Mouse (Mus musculus): ENCODE results near the gene Cebpg. TPM values are rescaled to one million over a fixed set of nuclear protein-coding genes. Genes with fewer than 3 reads are reported as not detected.

Cebpg gene
- 36.6 and 43.0 TPM in 2 replicates for polyA plus RNA-seq (2015; fragmentation: Nextera tagmentation; extraction: Ambion mirVana)

DNA sequence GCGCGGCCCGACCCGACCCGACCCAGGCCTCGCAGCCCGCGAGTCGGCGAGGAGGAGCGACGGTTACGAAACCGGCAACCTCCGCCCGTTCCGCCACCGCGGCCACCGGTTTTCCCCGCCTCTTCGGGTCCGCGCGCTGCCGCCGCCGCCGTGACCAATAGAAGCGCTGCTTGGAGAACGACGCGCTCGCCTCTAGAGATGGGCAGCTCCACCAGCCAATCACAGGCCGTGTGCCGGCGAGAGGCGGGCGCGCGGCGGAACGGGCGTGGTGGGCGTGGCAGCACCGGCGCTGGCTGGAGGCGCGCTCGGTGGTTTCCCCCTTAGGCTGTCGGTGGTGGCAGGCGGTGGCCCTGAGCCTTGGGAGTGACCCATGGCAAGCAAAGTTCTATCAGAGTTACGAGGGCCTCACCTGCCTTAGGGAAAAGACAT lies at the start of gene Cebpg:
Cebpg (minus strand) TSS at position 138 of the 429 bp plus-strand sequence.
- H3K4me3 ChIP-seq, result peak within 1 kb of the TSS; percentile 93
- no peaks in the 10 kb centered on the region for H3K36me3 ChIP-seq
- H3K27ac ChIP-seq, result peak within 1 kb of the TSS; percentile 87
- H3K4me2 ChIP-seq, result peak within 1 kb of the TSS; percentile 69
- peaks cover 19% of the 10 kb centered on the region for H3K4me1 ChIP-seq
- 0% methylated on average over 50 of the region's 53 CpGs for WGBS
- no peaks in the 10 kb centered on the region for H3K9me3 ChIP-seq
- H3K9ac ChIP-seq, result peak within 1 kb of the TSS; percentile 84
- no peaks in the 10 kb centered on the region for H3K27me3 ChIP-seq
- peak; percentile 98 for ATAC-seq (ENCODE audit: insufficient number of reproducible peaks, low FRiP score, low TSS enrichment, low read depth)

GRCm38 (mm10) chr7:35099528-35099927 lies 43.2 kb upstream of the Cebpg start:
- Histone ChIP-seq H3K4me2 (no peak overlapping the region), H3K27me3 (no peaks in the 10 kb centered on the region), H3K36me3 (no peaks in the 10 kb centered on the region), H3K4me3 (no peak overlapping the region), H3K4me1 (no peaks in the 10 kb centered on the region), H3K9ac (no peak overlapping the region), H3K27ac (no peak overlapping the region), H3K9me3 (no peaks in the 10 kb centered on the region)
- 89% methylated on average over 4 of the region's 4 CpGs for WGBS
- no peak for ATAC-seq (ENCODE audit: insufficient number of reproducible peaks, low FRiP score, low TSS enrichment, low read depth)

DNA sequence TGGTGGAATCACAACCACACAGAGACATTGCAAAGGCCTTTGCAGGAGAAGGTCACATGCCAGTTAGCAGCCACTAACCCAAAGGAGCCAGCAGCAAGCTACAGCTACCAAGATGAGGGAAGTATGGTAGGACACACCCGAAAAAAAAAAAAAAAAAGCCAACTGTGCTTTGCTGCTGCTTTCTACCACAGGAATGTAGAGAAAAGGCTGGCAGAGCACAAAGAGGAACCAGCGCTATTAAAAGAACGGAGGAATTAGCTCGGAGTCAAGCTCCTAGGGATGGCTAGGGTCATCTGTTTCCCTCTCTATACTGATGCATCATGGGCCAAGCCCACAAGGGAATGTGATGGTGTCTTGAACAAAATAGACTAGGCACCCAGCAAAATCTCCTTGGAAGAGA lies 42.4 kb upstream of the Cebpg start:
- H3K9ac ChIP-seq, result no peak overlapping the region
- no peak for ATAC-seq (ENCODE audit: insufficient number of reproducible peaks, low FRiP score, low TSS enrichment, low read depth)
- no peak overlapping the region for H3K4me3 ChIP-seq
- WGBS, result 65% methylated on average over 4 of the region's 4 CpGs
- H3K4me1 ChIP-seq, result no peaks in the 10 kb centered on the region
- no peak overlapping the region for H3K27ac ChIP-seq
- H3K4me2 ChIP-seq, result no peak overlapping the region
- H3K36me3 ChIP-seq, result no peaks in the 10 kb centered on the region
- no peaks in the 10 kb centered on the region for H3K27me3 ChIP-seq
- no peaks in the 10 kb centered on the region for H3K9me3 ChIP-seq

GRCm38 (mm10) chr7:35094975-35095678 lies 38.8 kb upstream of the Cebpg start:
- no peak overlapping the region for H3K4me2 ChIP-seq
- no peaks in the 10 kb centered on the region for H3K9me3 ChIP-seq
- H3K9ac ChIP-seq, result no peak overlapping the region
- no peaks in the 10 kb centered on the region for H3K4me1 ChIP-seq
- no peak overlapping the region for H3K27ac ChIP-seq
- ATAC-seq (ENCODE audit: insufficient number of reproducible peaks, low FRiP score, low TSS enrichment, low read depth), result no peak
- H3K27me3 ChIP-seq, result no peaks in the 10 kb centered on the region
- no peak overlapping the region for H3K4me3 ChIP-seq
- 69% methylated on average over 9 of the region's 9 CpGs for WGBS
- H3K36me3 ChIP-seq, result no peaks in the 10 kb centered on the region

- H3K27me3 ChIP-seq, result no peaks in the 10 kb centered on the region
- H3K9me3 ChIP-seq, result no peaks in the 10 kb centered on the region
- peaks cover 9% of the 10 kb centered on the region for H3K4me1 ChIP-seq
- H3K4me3 ChIP-seq, result no peak overlapping the region
- ATAC-seq (ENCODE audit: insufficient number of reproducible peaks, low FRiP score, low TSS enrichment, low read depth), result no peak
- H3K4me2 ChIP-seq, result no peak overlapping the region
- no peak overlapping the region for H3K27ac ChIP-seq
- WGBS, result 83% methylated on average over 5 of the region's 5 CpGs
- no peak overlapping the region for H3K9ac ChIP-seq
- no peaks in the 10 kb centered on the region for H3K36me3 ChIP-seq
Measured at GRCm38 (mm10) chr7:35090550-35090949, 34.2 kb upstream of the Cebpg start.

- no peak for ATAC-seq (ENCODE audit: insufficient number of reproducible peaks, low FRiP score, low TSS enrichment, low read depth)
- Histone ChIP-seq H3K27me3 (no peaks in the 10 kb centered on the region), H3K9ac (0 out of 2 replicates have a peak overlapping the region, but pooled peaks have one; percentile 18), H3K9me3 (no peaks in the 10 kb centered on the region), H3K27ac (no peak overlapping the region), H3K36me3 (no peaks in the 10 kb centered on the region), H3K4me2 (peak overlapping the region; percentile 43), H3K4me3 (peak overlapping the region; percentile 23), H3K4me1 (peaks cover 9% of the 10 kb centered on the region)
- under 1% methylated on average over 21 of the region's 21 CpGs for WGBS
Measured at GRCm38 (mm10) chr7:35086271-35086861, 30.0 kb upstream of the Cebpg start.

DNA sequence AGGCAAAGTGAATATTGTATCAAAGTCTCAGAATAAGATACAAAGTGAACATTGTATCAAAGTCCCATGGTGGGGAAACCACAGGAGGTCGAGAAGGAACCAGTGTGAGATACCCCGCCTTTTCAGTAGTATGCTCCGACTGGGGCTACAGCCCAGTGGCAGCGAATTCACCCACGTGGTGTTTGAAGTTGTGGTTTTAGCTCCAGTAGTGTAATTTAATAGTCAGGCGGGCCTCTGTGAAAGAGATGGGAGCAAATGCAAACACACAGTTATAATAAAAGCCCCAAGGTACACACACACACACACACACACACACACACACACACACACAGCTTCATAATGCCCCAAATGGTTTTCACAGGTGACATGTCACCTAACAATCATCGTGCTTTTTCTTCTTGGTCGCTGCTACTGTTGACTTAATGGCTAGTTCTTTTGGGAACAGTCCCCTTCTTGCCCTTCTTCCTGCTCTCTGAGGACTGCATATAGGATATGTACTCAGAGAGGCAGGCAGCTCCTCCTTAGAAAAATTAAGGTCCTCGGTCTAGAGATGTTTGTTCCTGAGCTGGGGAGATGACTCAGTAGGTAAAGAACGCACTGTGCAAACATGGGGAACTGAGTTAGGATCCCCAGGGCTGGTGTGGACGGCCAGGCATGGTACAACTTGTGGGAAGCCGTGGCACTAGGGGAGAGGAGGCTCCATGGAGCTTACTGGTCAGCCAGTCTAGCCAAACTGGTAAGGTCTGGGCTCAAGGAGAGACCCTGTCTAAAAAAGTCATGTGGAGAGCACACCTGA lies 28.4 kb upstream of the Cebpg start:
- no peaks in the 10 kb centered on the region for H3K9me3 ChIP-seq
- no peaks in the 10 kb centered on the region for H3K36me3 ChIP-seq
- no peak overlapping the region for H3K9ac ChIP-seq
- no peak overlapping the region for H3K4me3 ChIP-seq
- 66% methylated on average over 12 of the region's 12 CpGs for WGBS
- no peak overlapping the region for H3K4me2 ChIP-seq
- H3K4me1 ChIP-seq, result peaks cover 16% of the 10 kb centered on the region
- H3K27ac ChIP-seq, result no peak overlapping the region
- ATAC-seq (ENCODE audit: insufficient number of reproducible peaks, low FRiP score, low TSS enrichment, low read depth), result no peak
- no peaks in the 10 kb centered on the region for H3K27me3 ChIP-seq

GRCm38 (mm10) chr7:35081406-35082104 lies 25.2 kb upstream of the Cebpg start:
- WGBS, result 76% methylated on average over 9 of the region's 9 CpGs
- Histone ChIP-seq H3K4me1 (peaks cover 12% of the 10 kb centered on the region), H3K27ac (0 out of 2 replicates have a peak overlapping the region, but pooled peaks have one; percentile 77), H3K4me2 (no peak overlapping the region), H3K9me3 (no peaks in the 10 kb centered on the region), H3K9ac (no peak overlapping the region), H3K4me3 (no peak overlapping the region), H3K27me3 (no peaks in the 10 kb centered on the region), H3K36me3 (no peaks in the 10 kb centered on the region)
- ATAC-seq (ENCODE audit: insufficient number of reproducible peaks, low FRiP score, low TSS enrichment, low read depth), result no peak

DNA sequence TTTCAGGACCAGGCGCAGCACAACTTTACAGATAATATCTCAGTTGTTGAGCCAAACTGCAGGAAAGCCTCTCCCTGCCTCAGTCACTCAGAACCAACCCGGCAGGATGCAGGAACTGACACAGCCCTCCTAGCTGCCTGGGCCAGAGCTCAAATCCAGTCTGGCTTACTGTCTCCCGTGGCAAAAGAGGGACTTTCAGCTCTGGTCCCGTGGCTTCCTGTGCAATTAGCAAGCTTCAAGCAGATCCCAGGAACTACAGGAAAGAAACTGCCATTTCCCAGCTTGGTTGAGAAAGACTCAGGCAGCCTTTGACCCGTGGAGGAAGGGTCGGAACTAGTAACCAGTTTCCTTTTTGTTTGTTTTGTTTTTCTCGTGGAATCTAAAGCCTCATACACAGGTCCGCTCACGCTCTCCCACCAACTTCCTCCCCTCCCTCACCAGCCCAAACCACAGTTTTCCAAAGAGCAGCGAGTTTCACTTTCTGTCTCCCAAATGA lies 24.5 kb upstream of the Cebpg start:
- Histone ChIP-seq H3K4me2 (0 out of 2 replicates have a peak overlapping the region, but pooled peaks have one; percentile 12), H3K9ac (no peak overlapping the region), H3K27me3 (no peaks in the 10 kb centered on the region), H3K4me3 (no peak overlapping the region), H3K9me3 (no peaks in the 10 kb centered on the region), H3K27ac (peak overlapping the region; percentile 77), H3K4me1 (peaks cover 6% of the 10 kb centered on the region; the same call in 1 of the 2 replicates), H3K36me3 (no peaks in the 10 kb centered on the region)
- ATAC-seq (ENCODE audit: insufficient number of reproducible peaks, low FRiP score, low TSS enrichment, low read depth), result no peak
- 22% methylated on average over 10 of the region's 10 CpGs for WGBS

- Histone ChIP-seq H3K4me1 (peaks cover 6% of the 10 kb centered on the region; the same call in 1 of the 2 replicates), H3K27me3 (no peaks in the 10 kb centered on the region), H3K9ac (no peak overlapping the region), H3K4me2 (no peak overlapping the region), H3K4me3 (no peak overlapping the region), H3K27ac (0 out of 2 replicates have a peak overlapping the region, but pooled peaks have one; percentile 28), H3K9me3 (no peaks in the 10 kb centered on the region), H3K36me3 (no peaks in the 10 kb centered on the region)
- 43% methylated on average over 5 of the region's 5 CpGs for WGBS
- ATAC-seq (ENCODE audit: insufficient number of reproducible peaks, low FRiP score, low TSS enrichment, low read depth), result no peak
Measured at GRCm38 (mm10) chr7:35076645-35077044, 20.3 kb upstream of the Cebpg start.

- H3K9ac ChIP-seq, result no peak overlapping the region
- no peaks in the 10 kb centered on the region for H3K9me3 ChIP-seq
- H3K27ac ChIP-seq, result no peak overlapping the region
- no peaks in the 10 kb centered on the region for H3K27me3 ChIP-seq
- 88% methylated on average over 8 of the region's 8 CpGs for WGBS
- ATAC-seq (ENCODE audit: insufficient number of reproducible peaks, low FRiP score, low TSS enrichment, low read depth), result no peak
- no peak overlapping the region for H3K4me2 ChIP-seq
- no peaks in the 10 kb centered on the region for H3K36me3 ChIP-seq
- H3K4me1 ChIP-seq, result no peaks in the 10 kb centered on the region
- H3K4me3 ChIP-seq, result no peak overlapping the region
Measured at GRCm38 (mm10) chr7:35066640-35067212, 10.4 kb upstream of the Cebpg start.

Measured in limb, embryonic 15.5 days (tissue).